Mouse (Mus musculus) left cerebral cortex, postnatal 36 days (tissue): ENCODE measurements around the gene Rps6kc1. TPM values are rescaled to one million over a fixed set of nuclear protein-coding genes. Genes with fewer than 3 reads are reported as not detected.

Source experiments
- DNase-seq, 2 experiments: peaks; one replicate each; pipeline ENCODE4 v3.0.0; 2021 to 2022; ENCODE audit warnings: low spot score in 2 of 2, mixed read lengths in 1 of 2
- intact Hi-C: fragments of 180-260 bp; cut with DNase I; formaldehyde crosslinking; loops from one replicate; pipeline ENCODE4 v1.15.1; 2025
- total RNA-seq, 2 experiments: library from RNA; stranded (reverse); gene quantifications; 2 replicates each; pipeline ENCODE4 v1.2.3; 2021

Rps6kc1 gene
- total RNA-seq, 2 experiments from 2014 or later = 108 to 116 TPM

DNA sequence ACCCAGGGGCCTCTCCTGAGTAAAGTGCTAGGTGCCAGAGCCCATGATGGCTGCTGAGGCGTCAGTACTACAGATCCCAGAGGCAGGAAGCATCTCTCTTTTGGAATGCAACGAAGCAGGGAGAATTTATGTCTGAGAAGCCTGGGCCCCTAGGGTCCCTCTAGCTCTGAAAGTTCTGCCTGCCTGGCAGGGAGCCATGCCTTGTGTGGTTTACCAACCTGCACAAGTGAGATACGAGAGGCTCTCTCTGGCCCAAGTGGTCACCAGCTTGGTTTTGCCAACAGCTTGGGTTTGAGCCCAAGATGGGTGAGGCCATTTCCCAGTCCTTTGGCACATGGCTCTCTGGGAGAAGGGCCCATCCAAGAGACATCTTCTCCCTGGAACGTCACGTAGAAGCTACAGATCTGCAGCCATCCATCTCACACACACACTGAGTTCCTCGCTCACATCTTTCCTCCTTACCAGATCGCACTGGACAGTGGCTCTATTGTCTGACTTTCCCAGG is 187.6 kb downstream of the Rps6kc1 start:
- DNase-seq = no peak
- intact Hi-C loops = no loop called here

DNA sequence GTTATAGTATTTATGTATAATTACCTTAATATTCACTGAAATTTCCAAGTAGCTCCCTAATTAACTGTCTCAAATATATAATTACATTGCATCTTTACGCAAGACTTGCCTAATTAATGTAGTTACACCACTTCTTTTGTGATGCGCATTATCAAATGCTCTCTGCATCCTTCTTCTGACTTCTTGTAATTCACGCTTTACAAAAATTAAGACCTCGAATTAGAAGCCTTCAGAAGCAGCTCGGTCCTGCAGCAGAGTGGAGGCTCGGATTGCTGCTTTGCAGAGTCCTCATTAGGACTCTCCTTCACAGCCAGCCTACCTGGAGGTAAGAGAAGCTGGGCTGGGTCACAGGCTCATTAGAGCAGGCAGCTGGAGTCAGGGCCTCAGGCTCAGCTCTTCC is 197.7 kb downstream of the Rps6kc1 start:
- intact Hi-C loops = no loop called here
- DNase-seq = no peak

DNA sequence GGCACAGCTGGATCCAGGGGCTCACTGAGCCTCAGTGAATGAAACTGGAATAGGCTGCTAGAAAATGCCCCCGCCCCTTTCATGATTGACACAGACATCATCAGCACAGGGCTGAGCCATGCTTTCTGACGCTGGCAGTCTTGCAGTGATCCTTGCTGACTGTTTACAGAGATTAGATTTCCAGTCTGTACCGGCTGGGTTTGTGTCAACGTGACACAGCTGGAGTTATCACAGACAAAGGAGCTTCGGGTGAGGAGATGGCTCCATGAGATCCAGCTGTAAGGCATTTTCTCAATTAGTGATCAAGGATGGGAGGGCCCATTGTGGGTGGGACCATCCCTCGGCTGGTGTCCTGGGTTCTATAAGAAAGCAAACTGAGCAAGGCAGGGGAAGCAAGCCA is 214.0 kb downstream of the Rps6kc1 start:
- intact Hi-C loops = loop anchor here (10.0 kb wide), 1 partner anchor 653 kb away; no protein-coding TSS in a partner anchor
- no peak for DNase-seq

DNA sequence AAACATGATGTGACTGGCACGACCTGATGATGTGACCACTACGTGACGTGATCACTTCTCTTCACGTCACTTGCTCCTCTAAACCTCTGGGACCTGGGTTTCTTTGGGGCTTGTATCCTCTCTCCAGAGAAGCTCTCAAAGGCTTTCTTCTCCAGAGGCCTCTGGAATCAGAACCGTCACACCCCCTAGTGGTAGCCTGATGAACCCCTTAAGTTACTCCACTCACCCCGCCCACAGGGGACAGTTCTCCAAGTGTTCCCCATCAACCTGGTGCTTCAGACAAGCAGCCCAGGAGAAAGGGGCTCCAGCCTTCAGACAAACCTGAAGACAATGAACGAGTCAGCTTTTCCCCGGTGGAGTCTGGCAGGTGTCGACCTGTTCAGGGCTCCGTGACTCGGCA is 216.0 kb downstream of the Rps6kc1 start:
- intact Hi-C loops = loop anchor here (10.0 kb wide), 1 partner anchor 651 kb away; no protein-coding TSS in a partner anchor
- DNase-seq = peak; percentile 42 to 59

DNA sequence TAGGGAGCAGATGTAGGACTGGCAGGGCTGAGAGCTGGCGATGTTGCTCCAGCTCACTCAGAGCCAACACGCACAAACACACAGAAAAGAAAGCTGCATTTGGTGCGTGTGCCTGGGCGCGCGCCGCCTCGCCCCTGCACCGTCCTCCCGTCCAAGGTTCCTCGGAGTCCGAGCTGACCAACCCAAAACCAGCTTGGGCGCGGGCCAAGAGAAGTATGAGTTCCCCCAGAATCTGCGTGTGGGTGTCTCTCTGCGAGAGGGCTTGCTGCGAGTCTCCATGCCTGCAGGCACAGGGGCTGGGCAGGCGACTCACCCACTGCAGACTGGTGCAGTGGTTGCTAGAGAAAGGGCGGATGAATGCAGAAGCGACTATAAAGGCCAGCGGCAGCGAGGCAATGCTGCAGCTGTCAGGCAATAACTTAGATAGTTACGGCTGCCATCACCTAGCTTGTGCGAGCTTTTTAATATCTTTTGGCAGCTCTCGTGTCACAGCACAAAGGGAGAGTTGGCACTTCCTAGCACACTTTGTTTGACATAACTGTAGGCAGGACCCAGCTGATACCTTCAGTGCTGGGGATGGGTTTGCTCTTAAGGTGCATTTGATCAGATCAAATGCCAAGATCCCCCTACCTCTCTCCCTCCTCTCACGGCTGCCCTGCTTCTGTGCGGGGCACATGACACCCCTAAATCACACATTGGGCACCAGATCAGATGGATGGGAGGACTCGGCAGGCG is 220.9 kb downstream of the Rps6kc1 start:
- peak; percentile 37 to 49 for DNase-seq
- intact Hi-C loops = loop anchor here (10.0 kb wide), 1 partner anchor 646 kb away; no protein-coding TSS in a partner anchor

DNA sequence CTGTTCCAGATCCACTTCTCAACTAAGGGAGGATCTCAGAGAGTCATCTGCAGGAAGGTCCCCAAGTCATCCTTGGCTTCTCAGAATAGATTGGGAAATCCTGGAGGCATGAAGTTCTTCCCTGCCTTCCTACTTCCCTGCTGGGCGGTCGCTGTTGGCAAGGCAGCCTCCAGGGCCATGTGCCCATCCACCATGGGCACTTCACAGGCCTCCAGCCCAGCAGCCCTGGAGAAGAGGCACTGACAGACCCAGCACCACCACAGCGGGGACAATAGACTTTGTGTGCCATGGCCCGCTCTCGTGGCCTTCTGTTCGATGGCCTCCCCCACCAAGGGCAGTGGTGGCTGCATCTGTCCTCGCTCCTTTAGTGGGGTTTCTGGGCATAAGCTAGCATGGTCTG is 228.5 kb downstream of the Rps6kc1 start:
- intact Hi-C loops = no loop called here
- no peak for DNase-seq

DNA sequence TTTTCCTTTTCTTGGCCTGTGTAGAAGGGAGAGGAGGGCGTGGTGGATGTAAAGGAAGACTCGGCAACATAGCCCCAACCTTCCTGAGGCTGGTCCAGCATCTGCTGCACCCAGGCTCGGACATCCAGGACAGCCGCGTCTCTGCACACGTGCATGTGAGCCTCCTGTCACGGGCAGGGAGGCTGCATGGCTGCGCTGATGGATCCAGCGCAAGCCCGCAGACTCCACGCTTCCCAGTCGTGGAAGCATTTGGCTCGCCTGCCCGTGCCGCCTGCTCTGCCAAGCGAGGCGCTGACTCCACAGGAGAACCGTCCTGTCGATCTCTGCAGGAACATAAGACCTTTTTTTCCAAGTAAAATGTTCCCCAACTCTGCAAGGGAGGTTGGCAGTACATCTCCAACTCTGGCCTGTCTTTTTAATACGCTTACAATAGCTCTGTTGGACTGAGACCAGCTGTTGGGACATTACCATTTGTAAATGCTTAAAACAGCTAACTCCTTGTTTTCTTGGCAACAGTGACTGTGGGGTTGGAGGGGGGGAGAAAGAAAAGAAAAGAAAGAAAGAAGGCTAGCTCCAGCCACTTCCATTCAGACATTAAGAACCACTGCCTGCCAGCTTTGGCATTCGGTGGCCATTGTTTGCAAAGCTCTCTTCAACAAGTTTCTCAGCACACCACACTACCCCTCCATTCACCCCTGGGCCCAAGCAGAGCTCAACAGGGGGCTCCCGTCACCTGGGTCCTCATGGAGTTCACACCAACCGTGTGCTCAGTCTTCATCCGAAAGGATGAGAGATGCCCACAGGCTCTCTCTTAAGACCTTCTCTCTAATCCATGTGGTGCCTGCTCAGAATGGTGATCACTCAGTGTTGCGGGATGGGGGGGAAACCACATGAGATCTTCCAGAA is 229.3 kb downstream of the Rps6kc1 start:
- DNase-seq = peak; percentile 62 to 72
- intact Hi-C loops = no loop called here

DNA sequence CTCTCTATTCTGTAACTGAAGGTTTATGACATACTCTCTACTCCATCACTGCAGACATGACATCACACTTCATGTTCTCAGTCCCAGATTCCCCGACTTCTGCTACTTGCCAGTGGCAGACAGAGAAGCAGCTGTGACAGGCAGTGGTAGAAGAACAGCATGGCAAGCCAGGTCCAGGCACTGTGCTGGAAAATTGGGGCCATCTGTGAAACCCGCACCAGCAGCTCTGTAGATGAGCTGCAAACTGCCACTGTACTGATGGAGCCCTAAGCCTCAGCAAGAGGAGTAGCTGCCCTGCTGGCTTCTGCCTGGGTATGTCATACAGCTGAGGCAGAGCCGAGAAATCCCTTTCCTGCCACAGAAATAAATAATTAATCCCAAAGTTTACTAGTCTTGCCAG is 236.1 kb downstream of the Rps6kc1 start:
- intact Hi-C loops = no loop called here
- no peak for DNase-seq

DNA sequence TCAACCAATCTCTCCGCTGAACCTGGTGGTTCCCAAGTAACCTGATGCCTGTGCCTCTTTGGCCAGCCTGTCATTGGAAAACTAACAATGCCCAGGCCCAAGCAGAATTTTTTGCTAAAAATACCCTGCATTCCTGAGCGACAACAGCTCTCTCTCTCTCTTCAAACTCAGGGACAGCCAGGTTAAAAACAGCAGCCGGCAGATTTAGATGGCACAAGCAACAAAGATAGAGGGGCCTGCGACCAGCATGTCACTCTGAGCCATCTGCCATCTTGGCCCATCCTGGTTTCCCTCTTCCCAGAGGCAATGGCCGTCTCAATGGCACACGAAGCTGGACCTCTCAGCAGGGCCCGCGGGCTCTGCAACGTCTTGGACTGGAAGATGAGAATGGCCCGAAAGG is 242.5 kb downstream of the Rps6kc1 start:
- intact Hi-C loops = no loop called here
- no peak for DNase-seq

DNA sequence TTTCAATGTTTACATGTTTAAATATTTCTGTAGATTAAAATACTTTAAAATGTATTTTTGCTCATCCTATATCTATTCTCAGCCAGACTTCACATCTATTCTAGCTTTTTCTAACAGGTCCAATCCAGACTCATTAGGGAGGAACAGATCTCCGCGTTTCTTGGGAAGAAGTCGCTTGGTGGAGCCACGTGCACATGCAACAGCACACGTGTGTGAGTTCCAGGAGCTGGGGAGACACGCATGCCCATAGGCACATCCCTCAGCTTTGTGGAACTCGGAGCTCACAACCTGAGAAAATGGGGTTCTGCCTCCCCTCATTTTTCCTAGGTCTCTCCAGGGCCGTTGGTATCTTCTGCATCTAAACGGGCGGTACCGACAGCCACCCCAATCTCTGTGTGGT is 243.7 kb downstream of the Rps6kc1 start:
- intact Hi-C loops = no loop called here
- no peak for DNase-seq

DNA sequence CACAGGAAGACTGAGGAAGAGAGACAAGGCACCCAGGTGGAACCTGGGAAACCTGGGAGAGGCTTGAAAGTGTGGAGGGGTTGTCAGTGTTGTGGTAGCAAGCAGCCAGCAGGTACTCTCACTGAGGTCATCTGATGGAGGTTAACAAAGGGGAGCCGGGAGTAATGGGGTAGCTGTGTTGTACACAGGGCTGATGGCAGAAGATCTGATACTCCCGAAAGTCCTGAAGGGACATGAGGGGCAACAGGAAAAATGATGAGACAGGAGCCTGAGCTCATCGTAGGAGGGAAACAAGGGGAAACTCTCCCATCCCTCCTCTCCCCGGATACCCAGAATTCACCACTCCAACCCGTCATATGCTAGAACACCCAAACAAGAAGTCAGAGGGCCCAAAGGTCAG is 244.2 kb downstream of the Rps6kc1 start:
- no peak for DNase-seq
- intact Hi-C loops = no loop called here

DNA sequence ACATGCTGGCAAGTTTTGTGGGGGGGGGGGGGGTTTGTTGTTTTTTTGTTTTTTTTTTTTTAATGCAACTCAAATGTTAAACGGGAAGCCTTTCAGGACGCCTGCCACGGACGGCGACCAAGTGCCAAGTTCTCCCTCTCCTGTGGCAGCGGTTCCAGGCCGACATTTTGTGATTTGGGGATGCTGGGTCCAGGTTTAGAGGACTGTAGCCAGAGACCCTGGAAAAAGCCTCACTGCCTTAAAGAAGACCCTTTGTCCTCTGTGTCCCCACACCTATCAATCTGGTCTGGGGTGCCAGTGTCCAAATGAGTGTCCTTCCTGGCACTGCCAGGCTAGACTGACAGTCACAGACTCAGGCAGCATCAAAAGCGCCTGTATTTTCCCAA is 246.1 kb downstream of the Rps6kc1 start:
- intact Hi-C loops = no loop called here
- no peak for DNase-seq

DNA sequence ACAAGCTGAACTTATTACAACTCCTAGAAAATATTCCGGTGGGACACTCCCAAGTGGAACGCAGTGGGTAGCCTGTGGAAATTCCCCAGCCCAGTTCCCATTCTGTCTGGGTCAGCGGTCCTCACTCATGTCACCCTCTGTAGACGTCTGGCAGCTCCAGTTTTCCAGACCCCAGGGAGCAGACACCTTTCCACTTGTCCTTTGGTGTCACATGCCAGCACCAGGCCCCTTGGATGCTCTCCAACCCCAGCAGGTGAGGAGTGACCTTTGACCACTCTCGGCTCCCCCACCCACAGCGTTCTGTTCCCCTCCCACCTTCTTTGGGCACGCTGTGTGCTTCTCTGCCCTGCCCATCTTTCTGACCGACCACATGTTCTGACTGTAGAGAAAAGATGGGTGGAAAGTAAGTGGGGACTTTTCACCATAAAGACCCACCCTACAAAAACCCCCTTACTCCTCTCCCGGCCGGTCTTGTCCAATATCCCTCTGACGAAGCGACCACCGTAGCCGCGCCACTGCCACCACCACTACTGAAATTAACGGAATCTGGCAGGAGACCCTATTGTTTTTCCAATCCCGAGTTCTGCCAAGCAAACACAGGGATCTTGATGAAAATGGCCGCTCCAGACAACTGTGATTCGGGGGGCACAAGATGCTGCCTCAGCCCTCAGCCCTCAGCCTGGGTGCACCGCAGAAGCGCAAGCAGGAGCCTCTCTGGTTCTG is 246.6 kb downstream of the Rps6kc1 start:
- intact Hi-C loops = no loop called here
- no peak for DNase-seq

DNA sequence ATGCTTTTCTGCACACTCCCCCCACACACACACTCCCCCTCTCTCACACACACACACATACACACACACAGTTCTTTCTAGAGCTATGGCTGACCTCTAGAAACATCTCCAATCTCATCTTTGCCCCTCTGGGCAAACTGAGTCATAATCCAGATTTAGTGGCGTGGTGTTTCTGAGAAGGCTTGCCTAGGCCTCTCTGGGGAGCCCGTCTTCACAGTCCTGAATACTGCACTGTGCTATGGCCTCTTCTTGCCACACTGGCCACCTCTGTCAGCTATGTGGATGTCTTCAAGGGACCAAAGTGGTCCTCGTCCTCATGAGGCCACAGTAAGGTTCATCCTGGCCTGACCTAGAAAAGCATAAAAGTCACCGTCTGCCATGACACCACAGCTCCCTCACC is 247.6 kb downstream of the Rps6kc1 start:
- DNase-seq = no peak
- intact Hi-C loops = no loop called here

DNA sequence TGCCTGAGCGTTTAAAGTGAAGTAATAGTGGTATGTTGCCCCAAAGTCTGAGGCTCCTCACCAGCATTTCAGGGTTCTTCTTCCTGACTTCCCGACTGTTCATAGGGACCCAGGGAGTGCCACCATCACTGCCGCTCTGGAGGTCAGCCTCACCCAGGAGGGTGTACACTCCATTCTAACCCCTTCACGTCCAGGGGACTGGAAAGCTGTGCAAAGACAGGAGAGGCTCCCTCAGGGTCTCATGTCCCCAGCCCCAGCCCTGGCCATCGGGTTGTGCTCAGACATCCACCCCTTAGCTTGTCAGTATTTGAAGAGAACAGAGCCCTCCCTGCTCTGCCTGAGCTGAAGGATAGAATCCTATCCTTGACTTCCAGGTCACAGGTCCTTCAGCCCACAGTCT is 248.8 kb downstream of the Rps6kc1 start:
- intact Hi-C loops = no loop called here
- no peak for DNase-seq

DNA sequence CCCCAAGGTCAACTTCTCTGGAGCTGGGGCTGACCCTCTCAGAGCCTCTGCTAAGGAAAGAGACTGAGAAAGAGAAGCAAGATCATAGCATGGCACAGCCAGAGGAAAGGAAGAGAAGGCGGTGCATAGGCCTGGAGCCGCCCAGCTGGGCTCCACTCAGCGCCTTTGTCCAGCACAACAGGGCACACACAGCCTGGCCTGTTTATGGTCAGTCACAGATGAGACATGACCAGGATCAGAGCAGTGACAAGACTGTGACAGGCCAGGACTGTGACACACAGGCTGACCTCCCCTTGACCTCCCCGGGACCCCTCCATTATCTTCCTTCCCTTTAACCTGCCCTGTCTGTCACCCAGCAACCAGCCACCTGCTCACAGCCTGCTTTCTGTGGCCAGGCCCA is 249.8 kb downstream of the Rps6kc1 start:
- DNase-seq = no peak
- intact Hi-C loops = no loop called here

DNA sequence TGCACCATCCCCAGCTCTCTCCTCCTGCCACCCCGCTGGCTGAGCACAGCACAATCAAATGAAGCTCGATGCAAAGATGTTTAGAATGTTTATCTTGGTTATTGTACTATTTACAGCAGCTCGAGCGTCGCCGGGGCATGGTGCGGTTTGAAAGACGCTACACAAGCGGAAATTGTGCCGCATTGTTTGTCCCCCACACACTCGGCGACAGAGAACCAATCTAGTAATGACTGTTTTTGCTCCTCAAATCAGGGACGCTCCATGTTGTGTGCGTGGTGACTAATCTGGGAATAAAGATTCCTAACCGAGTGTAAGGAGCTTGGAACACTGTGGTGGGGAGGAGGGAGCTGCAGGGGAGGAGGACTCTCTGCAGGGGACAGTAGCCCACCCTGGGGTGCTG is 250.3 kb downstream of the Rps6kc1 start:
- DNase-seq = no peak
- intact Hi-C loops = no loop called here

DNA sequence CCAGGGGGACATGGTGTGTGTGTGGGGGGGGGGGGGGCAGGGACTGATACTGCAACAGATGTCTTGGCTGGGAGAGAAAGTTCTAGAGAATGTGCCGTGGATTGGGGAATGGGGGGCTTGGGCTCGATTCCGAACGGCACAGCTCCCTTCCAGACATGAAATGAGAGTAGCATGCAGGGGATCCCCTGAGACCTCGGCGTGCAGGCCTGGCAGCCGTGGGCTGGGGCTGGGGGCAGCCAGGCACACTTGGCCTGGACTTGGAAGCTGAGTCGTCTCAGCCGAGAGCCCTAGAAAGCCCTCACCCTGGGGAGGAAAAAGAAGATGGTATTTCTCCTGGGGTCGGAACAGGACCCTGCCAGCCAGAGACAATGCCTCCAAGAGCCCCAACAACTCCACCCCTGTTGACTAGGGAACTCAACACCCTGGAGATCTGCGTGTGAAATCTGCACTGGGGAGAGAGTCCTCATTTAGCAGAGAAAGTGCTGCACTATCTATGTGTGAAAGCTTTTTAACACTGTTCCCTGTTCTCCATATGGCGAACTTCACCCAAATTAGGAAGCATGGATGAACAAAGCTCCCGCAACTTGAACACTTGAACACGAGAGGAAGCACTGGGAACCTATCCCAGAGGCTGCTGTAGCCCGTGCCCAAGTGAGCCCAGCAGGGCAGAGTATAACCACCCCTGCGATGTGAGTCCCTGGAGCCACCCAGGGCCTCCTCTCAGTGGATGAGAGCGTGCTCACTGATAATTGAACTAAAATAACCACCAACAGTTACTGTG is 251.7 kb downstream of the Rps6kc1 start:
- intact Hi-C loops = no loop called here
- DNase-seq = peak; percentile 56 to 61

DNA sequence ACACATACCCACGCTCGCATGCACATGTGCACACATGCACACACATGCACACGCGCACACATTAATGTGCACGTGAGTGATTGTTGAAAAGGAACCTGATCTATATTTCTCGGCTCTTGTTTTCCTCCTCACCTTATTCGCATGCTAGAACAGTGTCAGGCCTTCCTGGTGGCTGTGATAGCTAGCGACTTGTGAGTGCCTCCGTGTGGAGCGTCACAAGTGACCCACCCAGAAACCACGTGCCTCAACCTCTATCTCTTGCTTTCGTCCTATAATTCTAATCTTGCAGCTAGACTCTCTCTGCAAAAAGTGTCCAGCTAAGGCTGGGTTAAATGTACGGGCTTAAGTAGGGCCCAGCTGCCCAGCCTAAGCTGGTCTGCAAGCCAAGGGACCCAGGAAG is 253.3 kb downstream of the Rps6kc1 start:
- no peak for DNase-seq
- intact Hi-C loops = no loop called here
